In genomic region chr8:104624161-104624560, GRCm38 (mm10) we compare ENCODE assay signal across 18 mouse cellular contexts. TPM values are rescaled to one million over a fixed set of nuclear protein-coding genes. Genes with fewer than 3 reads are reported as not detected.
DNase-seq lines count a peak whose midpoint lies in the region; ATAC-seq and TF ChIP-seq lines count a peak whose summit lies in the region.
"Had no signal": no experiment of that assay in that cellular context is flagged by ENCODE, and none has a peak within 500 bp of the region (broad histone marks: within the 10 kb centered on the region; RNA-seq: fewer than 3 reads in every experiment).

TSS of gene Cdh16 (minus strand) at chr8:104624396.

- ATAC-seq in heart, embryonic 13.5 days (ENCODE audit: extremely low read depth, insufficient number of reproducible peaks, low FRiP score, low TSS enrichment) = no peak
- no peak for ATAC-seq in midbrain, postnatal 0 days (ENCODE audit: low FRiP score)
- ATAC-seq: forebrain, embryonic 13.5 days; midbrain, embryonic 13.5 days had no signal

- H3K27ac ChIP-seq in heart, embryonic 13.5 days (replicated peaks) = peak within 1 kb of the TSS; percentile 43
- H3K27ac ChIP-seq in midbrain, postnatal 0 days (ENCODE audit: low read depth, low read length) = no peak within 1 kb of the TSS
- H3K27ac ChIP-seq: forebrain, embryonic 13.5 days; hindbrain, embryonic 15.5 days; limb, embryonic 15.5 days; macrophage; midbrain, embryonic 13.5 days had no signal

- 72% methylated on average over 6 of the region's 6 CpGs for WGBS in heart, embryonic 13.5 days
- 78% methylated on average over 6 of the region's 6 CpGs for WGBS in midbrain, postnatal 0 days

- H3K4me2 ChIP-seq in heart, embryonic 13.5 days = no peak within 1 kb of the TSS
- no peak within 1 kb of the TSS for H3K4me2 ChIP-seq in midbrain, postnatal 0 days (ENCODE audit: low read depth, low read length, poor library complexity, severe bottlenecking)
- H3K4me2 ChIP-seq: forebrain, embryonic 13.5 days; hindbrain, embryonic 15.5 days; limb, embryonic 15.5 days; midbrain, embryonic 13.5 days had no signal

- peaks cover 3% of the 10 kb centered on the region; the same call in 1 of the 2 replicates for H3K9me3 ChIP-seq in heart, embryonic 13.5 days
- no peaks in the 10 kb centered on the region for H3K9me3 ChIP-seq in midbrain, postnatal 0 days (ENCODE audit: low read length)
- H3K9me3 ChIP-seq: forebrain, embryonic 13.5 days; hindbrain, embryonic 15.5 days; limb, embryonic 15.5 days; midbrain, embryonic 13.5 days had no signal

- no peak within 1 kb of the TSS; the same call in 1 of the 2 replicates for H3K9ac ChIP-seq in heart, embryonic 13.5 days
- H3K9ac ChIP-seq in midbrain, postnatal 0 days (replicated peaks; ENCODE audit: low read length, poor library complexity, severe bottlenecking) = no peak within 1 kb of the TSS
- H3K9ac ChIP-seq: forebrain, embryonic 13.5 days; hindbrain, embryonic 15.5 days; limb, embryonic 15.5 days; midbrain, embryonic 13.5 days had no signal

- no peak for TF ChIP-seq CTCF in midbrain, postnatal 0 days (IDR thresholded peaks at IDR 0.05)

- no peak for DNase-seq in heart, postnatal 4 days
- peak; percentile 95 to 97 for DNase-seq in kidney, adult 8-10 months
- peak; percentile 80 to 90 for DNase-seq in kidney, postnatal 4 days
- DNase-seq in lung, postnatal 36 days = peak; percentile 73
- DNase-seq in right cerebral cortex, adult 2 months (ENCODE audit: low spot score in 2 of 2) = no peak
- DNase-seq in midbrain, postnatal 0 days (ENCODE audit: low spot score) = no peak
- no peak for DNase-seq in frontal cortex, postnatal 10 days (ENCODE audit: low spot score in 2 of 2)
- DNase-seq: adrenal gland, postnatal 10 days; cerebellum, postnatal 25 days; right cerebral cortex, postnatal 25 days had no signal

- H3K27me3 ChIP-seq in heart, embryonic 13.5 days (replicated peaks) = no peaks in the 10 kb centered on the region
- no peaks in the 10 kb centered on the region for H3K27me3 ChIP-seq in midbrain, postnatal 0 days (ENCODE audit: insufficient read depth, low read length)
- H3K27me3 ChIP-seq: hindbrain, embryonic 15.5 days; limb, embryonic 15.5 days had no signal

- H3K4me3 ChIP-seq in heart, embryonic 13.5 days = no peak within 1 kb of the TSS
- no peak within 1 kb of the TSS for H3K4me3 ChIP-seq in midbrain, postnatal 0 days (ENCODE audit: low read depth, low read length)
- H3K4me3 ChIP-seq: forebrain, embryonic 13.5 days; hindbrain, embryonic 15.5 days; limb, embryonic 15.5 days; midbrain, embryonic 13.5 days had no signal

- peaks cover 20% of the 10 kb centered on the region for H3K36me3 ChIP-seq in heart, embryonic 13.5 days
- no peaks in the 10 kb centered on the region for H3K36me3 ChIP-seq in midbrain, postnatal 0 days (ENCODE audit: insufficient read depth, low read length)
- H3K36me3 ChIP-seq: hindbrain, embryonic 15.5 days; limb, embryonic 15.5 days; midbrain, embryonic 13.5 days had no signal

- peaks cover 37% of the 10 kb centered on the region for H3K4me1 ChIP-seq in heart, embryonic 13.5 days
- H3K4me1 ChIP-seq in midbrain, postnatal 0 days (ENCODE audit: insufficient read depth, low read length) = no peaks in the 10 kb centered on the region
- H3K4me1 ChIP-seq: forebrain, embryonic 13.5 days; hindbrain, embryonic 15.5 days; midbrain, embryonic 13.5 days had no signal

RNA-seq across cellular contexts. Expression of gene Cdh16, which starts in this region (rescaled TPM):
- 18.2 and 18.4 TPM in 2 replicates for polyA plus RNA-seq in heart, embryonic 13.5 days (2015; fragmentation: Nextera tagmentation; extraction: Ambion mirVana)
- 1 to 10 TPM; 2.8 to 4.6 TPM for total RNA-seq in heart, postnatal 4 days (2021)
- total RNA-seq in midbrain, postnatal 0 days (2014; rRNA removed) = not detected in 2 replicates
- polyA plus RNA-seq in midbrain, postnatal 0 days (2015; fragmentation: Nextera tagmentation; extraction: Ambion mirVana) = not detected in 2 replicates
- total RNA-seq: ES-E14 had no signal
- polyA plus RNA-seq: C2C12; forebrain, embryonic 13.5 days; hindbrain, embryonic 15.5 days; macrophage; midbrain, embryonic 13.5 days had no signal

Comparison
In these comparisons a context has a peak if more than half of its experiments do, and no peak if none do; other contexts are left out.
1. RNA of gene Cdh16 (polyA plus RNA-seq): 18.2 to 18.4 TPM in heart, embryonic 13.5 days; not detected in midbrain, postnatal 0 days; every median in the first group is over 10 times any median in the second.
2. DNase-seq: peak in kidney, adult 8-10 months (2 of 2), kidney, postnatal 4 days (2 of 2) and lung, postnatal 36 days (single experiment); none in heart, postnatal 4 days (single experiment), right cerebral cortex, adult 2 months (0 of 2), midbrain, postnatal 0 days (single experiment) and frontal cortex, postnatal 10 days (0 of 2).